Mouse (Mus musculus) cerebellum, postnatal 36 days (tissue): ENCODE results near the gene Tia1.
A peak's percentile ranks its signal among the peaks of the same experiment; 100 is the strongest.

Source experiments
- DNase-seq, 2 experiments: peaks; one replicate each; pipeline ENCODE4 v3.0.0; 2021 to 2022; ENCODE audit warnings: mixed read lengths in 2 of 2

The Tia1 gene

GRCm38 (mm10) chr6:86385362-86386104 lies 18.5 kb upstream of the Tia1 start:
- no peak for DNase-seq

GRCm38 (mm10) chr6:86387313-86387712 lies 16.7 kb upstream of the Tia1 start:
- DNase-seq, result no peak

GRCm38 (mm10) chr6:86388461-86388860 lies 15.6 kb upstream of the Tia1 start:
- no peak for DNase-seq

- DNase-seq, result no peak
These were observed 12.7 kb upstream of the Tia1 start for GRCm38 (mm10) chr6:86391326-86391725.

- DNase-seq, result no peak
These were observed 10.8 kb upstream of the Tia1 start for GRCm38 (mm10) chr6:86393187-86393586.

- no peak for DNase-seq
These were observed 9.8 kb upstream of the Tia1 start for GRCm38 (mm10) chr6:86394078-86394720.

GRCm38 (mm10) chr6:86395021-86395420 lies 9.0 kb upstream of the Tia1 start:
- no peak for DNase-seq

- DNase-seq, result no peak
These were observed 8.1 kb upstream of the Tia1 start for GRCm38 (mm10) chr6:86395969-86396368.

GRCm38 (mm10) chr6:86396581-86397256 lies 7.3 kb upstream of the Tia1 start, which contains the start of gene Pcyox1:
Gene Pcyox1 (minus strand): TSS chr6:86397154.
- peak; percentile 86 to 88 for DNase-seq

GRCm38 (mm10) chr6:86397257-86397980 lies 6.6 kb upstream of the Tia1 start:
- DNase-seq, result no peak

- DNase-seq, result no peak
These were observed 5.0 kb upstream of the Tia1 start for GRCm38 (mm10) chr6:86398986-86399385.

GRCm38 (mm10) chr6:86399995-86400394 lies 4.0 kb upstream of the Tia1 start:
- DNase-seq, result no peak

- peak; percentile 43 to 47 for DNase-seq
These were observed 3.0 kb upstream of the Tia1 start for GRCm38 (mm10) chr6:86400972-86401371.

- DNase-seq, result no peak
These were observed 1.1 kb upstream of the Tia1 start for GRCm38 (mm10) chr6:86402681-86403607.

GRCm38 (mm10) chr6:86403728-86404099 lies 305 bp upstream of the Tia1 start:
- DNase-seq, result peak; percentile 90 to 98

- no peak for DNase-seq
These were observed 977 bp downstream of the Tia1 start for GRCm38 (mm10) chr6:86404996-86405395.

GRCm38 (mm10) chr6:86406306-86406705 lies 2.3 kb downstream of the Tia1 start:
- no peak for DNase-seq

- no peak for DNase-seq
These were observed 14.7 kb downstream of the Tia1 start for GRCm38 (mm10) chr6:86418711-86419110.

- DNase-seq, result no peak
These were observed 15.2 kb downstream of the Tia1 start for GRCm38 (mm10) chr6:86419239-86419638.

GRCm38 (mm10) chr6:86420491-86420890 lies 16.5 kb downstream of the Tia1 start:
- no peak for DNase-seq

- DNase-seq, result no peak
These were observed 22.3 kb downstream of the Tia1 start, which contains the start of gene Gm44790 for GRCm38 (mm10) chr6:86426358-86426757. Gene Gm44790 (plus strand): TSS chr6:86426658.

- no peak for DNase-seq
These were observed 27.5 kb downstream of the Tia1 start for GRCm38 (mm10) chr6:86431531-86431930.
